Mouse (Mus musculus) colon, adult 2 months (tissue): ENCODE results near the gene Gm8212. TPM values are rescaled to one million over a fixed set of nuclear protein-coding genes. Genes with fewer than 3 reads are reported as not detected.

Experiments
- polyA plus RNA-seq: library from polyadenylated mRNA; depleted of rRNA; stranded (reverse); fragments of >200 nt; gene quantifications from 2 replicates; pipeline ENCODE4 v1.2.3, GENCODE M21; 2012; rRNA removed

The Gm8212 gene
- polyA plus RNA-seq, result not detected in 2 replicates

DNA sequence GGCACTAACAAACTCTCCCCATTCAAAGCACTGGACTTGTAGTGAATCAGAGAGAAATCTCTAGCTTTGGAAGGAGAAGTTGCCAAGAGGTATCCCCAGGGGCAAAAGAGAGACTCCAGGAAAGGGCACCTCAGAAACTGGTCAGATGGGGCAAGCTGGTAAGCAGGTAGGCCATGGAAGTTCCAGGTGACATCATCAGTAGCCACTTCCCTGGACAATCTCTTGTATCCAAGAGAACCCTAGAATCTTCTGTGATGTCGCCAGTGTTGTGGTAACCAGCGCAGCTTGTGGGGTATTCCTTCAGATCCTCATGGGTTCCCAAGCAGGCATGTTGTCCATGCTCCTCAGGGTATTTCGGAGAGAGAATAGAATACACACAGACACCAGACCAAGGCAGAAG, at the start of gene Gm8212:
Gene Gm8212, plus strand, starts transcription at position 301 of the 400 bp plus-strand sequence.

GRCm38 (mm10) chr14:44213154-44213553, 15.7 kb downstream of the Gm8212 start, which contains the start of gene 4930503E14Rik:
Gene 4930503E14Rik, minus strand, starts transcription at chr14:44213254.

Other genes with a start within 250 kb of the Gm8212 start
- not detected in 2 replicates for gene Ang5, start 240.6 kb upstream of the Gm8212 start, polyA plus RNA-seq
- gene Ang6, start 195.4 kb upstream of the Gm8212 start, polyA plus RNA-seq, result not detected in 2 replicates
- 2.3 and 4.2 TPM in 2 replicates for gene Ear2, start 95.0 kb upstream of the Gm8212 start, polyA plus RNA-seq
- not detected in 2 replicates for gene Gm3327, start 73.8 kb upstream of the Gm8212 start, polyA plus RNA-seq
- not detected in 2 replicates for gene 4930503E14Rik, start 15.6 kb downstream of the Gm8212 start, polyA plus RNA-seq
- gene Gm8220, start 87.9 kb downstream of the Gm8212 start, polyA plus RNA-seq, result not detected in 2 replicates
- gene Gm5930, start 140.9 kb downstream of the Gm8212 start, polyA plus RNA-seq, result not detected in 2 replicates
- not detected in 2 replicates for gene Gm8229, start 167.7 kb downstream of the Gm8212 start, polyA plus RNA-seq
- not detected in 2 replicates for gene Gm3371, start 213.0 kb downstream of the Gm8212 start, polyA plus RNA-seq
- not detected in 2 replicates for gene Gm8232, start 236.0 kb downstream of the Gm8212 start, polyA plus RNA-seq